Mouse (Mus musculus): Measurements from ENCODE around the gene Zbtb7b.

DNA sequence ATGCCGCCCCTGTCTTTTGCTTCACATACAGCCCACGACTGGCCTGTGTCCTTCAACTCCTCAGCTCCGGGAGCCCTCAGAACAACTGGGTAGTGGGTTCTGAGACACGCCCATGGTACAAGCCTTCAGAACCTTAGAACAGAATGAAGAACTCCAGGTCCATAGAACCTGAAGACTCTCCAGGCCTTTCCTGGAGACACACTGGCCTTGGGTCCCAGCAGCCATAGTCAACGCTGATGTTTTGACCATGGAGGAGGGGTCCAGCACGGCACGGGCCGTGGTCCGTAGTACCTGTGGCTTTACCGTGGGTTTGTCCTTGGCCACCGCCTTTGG is 29.5 kb downstream of the Zbtb7b start, which contains the start of gene Dcst1:
- TF ChIP-seq EP300 (IDR thresholded peaks at IDR 0.05; ENCODE audit: low read depth) (no peak), CTCF (IDR thresholded peaks at IDR 0.05; ENCODE audit: low read depth) (no peak)
